Mouse (Mus musculus) G1E (cell line): ENCODE data around the gene Smo.

ENCODE experiments used
- CTCF ChIP-seq: IDR thresholded peaks from 2 replicates; pipeline ENCODE4 v1.5.1; 2012; ENCODE audit warnings: low read depth, low read length, inconsistent platforms, mixed read lengths
- POLR2AphosphoS5 ChIP-seq: IDR thresholded peaks from 2 replicates; pipeline ENCODE4 v1.6.1; 2012; ENCODE audit warnings: low read depth, low read length, inconsistent platforms; ENCODE audit not compliant: insufficient replicate concordance

GRCm38 (mm10) chr6:29768791-29769441 lies 33.6 kb downstream of the Smo start:
- no peak for TF ChIP-seq CTCF
- TF ChIP-seq POLR2AphosphoS5: no peak
